Mouse (Mus musculus) CH12.LX (cell line): ENCODE results near the gene Gm20547. TPM values are rescaled to one million over a fixed set of nuclear protein-coding genes. Genes with fewer than 3 reads are reported as not detected.

ENCODE experiments used
- DNase-seq: peaks from one replicate; pipeline ENCODE4 v3.0.0-alpha.2; 2013; ENCODE audit errors: extremely low read depth
- H3K27ac ChIP-seq: 2 replicates; pipeline ENCODE4 v1.5.1; 2012; ENCODE audit warnings: low read depth, mild to moderate bottlenecking, control low read depth, moderate library complexity; ENCODE audit not compliant: insufficient read depth
- H3K27me3 ChIP-seq: replicated peaks from 2 replicates; pipeline ENCODE3; 2012; ENCODE audit warnings: inconsistent platforms
- H3K36me3 ChIP-seq, 2 experiments: replicated peaks in 1 of 2; 2 replicates each; pipeline versions ENCODE3 to v1.6.1; 2012; ENCODE audit warnings: inconsistent platforms in 1 of 2, low read length in 1 of 2, mild to moderate bottlenecking in 1 of 2, mixed read lengths in 1 of 2, moderate library complexity in 1 of 2; ENCODE audit not compliant: control insufficient read depth in 1 of 2, insufficient read depth in 1 of 2
- H3K4me1 ChIP-seq, 2 experiments: 2 replicates each; pipeline ENCODE4 v1.6.1; 2012; ENCODE audit warnings: inconsistent platforms in 1 of 2, moderate library complexity in 1 of 2; ENCODE audit not compliant: insufficient read depth in 2 of 2, control insufficient read depth in 1 of 2
- H3K4me2 ChIP-seq: 2 replicates; pipeline ENCODE4 v1.6.1; 2012; ENCODE audit warnings: low read depth, mild to moderate bottlenecking, control low read depth; ENCODE audit not compliant: poor library complexity, insufficient read depth, severe bottlenecking
- H3K4me3 ChIP-seq, 3 experiments: fragments of 150-350 bp in 1 of 3; sonication (generic) in 1 of 3; replicated peaks in 1 of 3; 2 replicates each; pipeline versions ENCODE3 to v1.5.1; 2011 to 2012; ENCODE audit warnings: low read depth in 2 of 3, low read length in 2 of 3, mild to moderate bottlenecking in 2 of 3, moderate library complexity in 2 of 3, control low read depth in 1 of 3, improper control_type of control experiment in 1 of 3, inconsistent platforms in 1 of 3, mixed read lengths in 1 of 3; ENCODE audit not compliant: poor library complexity in 1 of 3
- H3K79me2 ChIP-seq: replicated peaks from 2 replicates; pipeline ENCODE4 v1.6.1; 2012; ENCODE audit warnings: mild to moderate bottlenecking, moderate library complexity; ENCODE audit not compliant: control insufficient read depth, poor library complexity, insufficient read depth, severe bottlenecking; ENCODE audit errors: extremely low read depth
- H3K9ac ChIP-seq: 2 replicates; pipeline ENCODE4 v1.6.1; 2012; ENCODE audit warnings: low read depth, mild to moderate bottlenecking, control low read depth, moderate library complexity; ENCODE audit not compliant: insufficient read depth
- H3K9me3 ChIP-seq: replicated peaks from 2 replicates; pipeline ENCODE3; 2012; ENCODE audit warnings: low read length, inconsistent platforms, mixed read lengths
- BHLHE40 ChIP-seq: IDR thresholded peaks from 2 replicates; pipeline ENCODE4 v1.6.1; 2011; ENCODE audit warnings: mild to moderate bottlenecking, low read depth, low read length, improper control_type of control experiment
- E2F4 ChIP-seq: IDR thresholded peaks from 2 replicates; pipeline ENCODE4 v1.6.1; 2011; ENCODE audit warnings: low read depth, low read length, improper control_type of control experiment; ENCODE audit not compliant: insufficient replicate concordance
- ELF1 ChIP-seq: IDR thresholded peaks from 2 replicates; pipeline ENCODE4 v1.6.1; 2014; ENCODE audit warnings: low read depth, mild to moderate bottlenecking, inconsistent platforms, low read length, improper control_type of control experiment
- IRF4 ChIP-seq: IDR thresholded peaks from 2 replicates; pipeline ENCODE4 v1.6.1; 2014; ENCODE audit warnings: low read depth, mild to moderate bottlenecking, inconsistent platforms, low read length, improper control_type of control experiment
- JUN ChIP-seq: IDR thresholded peaks from 2 replicates; pipeline ENCODE4 v1.6.1; 2011; ENCODE audit warnings: low read depth, mild to moderate bottlenecking, low read length, improper control_type of control experiment, moderate library complexity; ENCODE audit not compliant: insufficient read depth
- JUND ChIP-seq: conservative IDR thresholded peaks from 2 replicates; pipeline ENCODE4 v1.6.1; 2011; ENCODE audit warnings: low read depth, low read length, improper control_type of control experiment
- MAFK ChIP-seq: IDR thresholded peaks from 2 replicates; pipeline ENCODE4 v1.6.1; 2011; ENCODE audit warnings: low read length, improper control_type of control experiment; ENCODE audit not compliant: insufficient replicate concordance
- MAX ChIP-seq: IDR thresholded peaks from 2 replicates; pipeline ENCODE4 v1.6.1; 2011; ENCODE audit warnings: low read length, improper control_type of control experiment
- MXI1 ChIP-seq: IDR thresholded peaks from 2 replicates; pipeline ENCODE4 v1.6.1; 2011; ENCODE audit warnings: mild to moderate bottlenecking, low read depth, low read length, improper control_type of control experiment
- NRF1 ChIP-seq: IDR thresholded peaks from 2 replicates; pipeline ENCODE4 v1.6.1; 2014; ENCODE audit warnings: low read depth, mild to moderate bottlenecking, inconsistent platforms, low read length, improper control_type of control experiment, moderate library complexity
- POLR2AphosphoS2 ChIP-seq: IDR thresholded peaks from 2 replicates; pipeline ENCODE4 v1.6.1; 2011; ENCODE audit warnings: low read depth, low read length, improper control_type of control experiment
- RCOR1 ChIP-seq: conservative IDR thresholded peaks from 2 replicates; pipeline ENCODE4 v1.6.1; 2012; ENCODE audit warnings: low read depth, mild to moderate bottlenecking, inconsistent platforms, low read length, improper control_type of control experiment
- SIN3A ChIP-seq: IDR thresholded peaks from 2 replicates; pipeline ENCODE4 v1.6.1; 2012; ENCODE audit warnings: low read length, improper control_type of control experiment, inconsistent platforms
- TBP ChIP-seq: conservative IDR thresholded peaks from 2 replicates; pipeline ENCODE4 v1.6.1; 2011; ENCODE audit warnings: low read depth, low read length, improper control_type of control experiment
- TCF12 ChIP-seq: IDR thresholded peaks from 2 replicates; pipeline ENCODE4 v1.6.1; 2014; ENCODE audit warnings: low read depth, mild to moderate bottlenecking, inconsistent platforms, low read length, improper control_type of control experiment
- ZC3H11A ChIP-seq: IDR thresholded peaks from 2 replicates; pipeline ENCODE4 v1.6.1; 2012; ENCODE audit warnings: low read depth, mild to moderate bottlenecking, inconsistent platforms, low read length, improper control_type of control experiment
- dilution Hi-C: fragments of 300-500 bp; cut with MboI; formaldehyde crosslinking; loops from 2 replicates; pipeline ENCODE4 v1.14.3; 2020; ENCODE audit warnings: low sequenced_read_pairs; ENCODE audit not compliant: extremely low pct_unique_long_range_greater_than_20kb, extremely low pct_ligation_motif_present
- in situ Hi-C: fragments of 300-500 bp; cut with MboI; formaldehyde crosslinking; loops from 3 replicates; pipeline ENCODE4 v1.14.3; 2019; ENCODE audit warnings: low sequenced_read_pairs, low pct_ligation_motif_present, low pct_unique_long_range_greater_than_20kb, mixed read lengths
- polyA plus RNA-seq: library from polyadenylated mRNA; unstranded; fragments of >175 nt; gene quantifications from 2 replicates; pipeline ENCODE4 v1.2.1, GENCODE M21; 2012; ENCODE audit warnings: low read depth; ENCODE audit not compliant: insufficient read length
- total RNA-seq, 2 experiments: library from RNA; depleted of rRNA; stranded (reverse); fragments of 300-350 nt in 1 of 2; fragments of >200 nt in 1 of 2; gene quantifications; 2 replicates each; pipeline ENCODE4 v1.2.3; 2012 to 2014

Gene Gm20547
- total and polyA plus RNA-seq, 3 experiments: not detected

- TF ChIP-seq POLR2AphosphoS2: no peak
These were observed 49.4 kb upstream of the Gm20547 start, which contains the start of gene Neu1 (continued) for GRCm38 (mm10) chr17:34931061-34931734.

GRCm38 (mm10) chr17:34928841-34929240, 47.0 kb upstream of the Gm20547 start:
- TF ChIP-seq IRF4: no peak
- TF ChIP-seq POLR2AphosphoS2: no peak
- no peak for TF ChIP-seq BHLHE40
- no peak for TF ChIP-seq NRF1
- TF ChIP-seq, all 38 proteins: peak for 0
- Histone ChIP-seq H3K36me3 (peaks cover 2 to 17% of the 10 kb centered on the region in 2 experiments), H3K27ac (no peak overlapping the region), H3K4me3 (no peak overlapping the region), H3K9ac (no peak overlapping the region), H3K79me2 (no peaks in the 10 kb centered on the region), H3K9me3 (no peaks in the 10 kb centered on the region), H3K27me3 (no peaks in the 10 kb centered on the region), H3K4me2 (no peak overlapping the region), H3K4me1 (peaks cover 12 to 31% of the 10 kb centered on the region in 2 experiments)
- dilution Hi-C loops: no loop called here
- in situ Hi-C loops: no loop called here
- DNase-seq: no peak

- Histone ChIP-seq H3K36me3 (peaks cover 0 to 3% of the 10 kb centered on the region in 2 experiments), H3K4me1 (peaks cover 19 to 32% of the 10 kb centered on the region in 2 experiments), H3K79me2 (no peaks in the 10 kb centered on the region), H3K4me3 (no peak overlapping the region), H3K4me2 (no peak overlapping the region)
- dilution Hi-C loops: no loop called here
- TF ChIP-seq JUN (no peak), TCF12 (no peak), SIN3A (no peak), TBP (no peak), NRF1 (no peak), MAX (no peak), RCOR1 (no peak), E2F4 (no peak), MXI1 (no peak), MAFK (no peak), ELF1 (no peak), IRF4 (no peak), JUND (no peak), ZC3H11A (no peak)
- TF ChIP-seq, all 38 proteins: peak for 0
- Histone ChIP-seq H3K27me3 (no peaks in the 10 kb centered on the region), H3K27ac (no peak overlapping the region), H3K9ac (no peak overlapping the region), H3K9me3 (no peaks in the 10 kb centered on the region)
- in situ Hi-C loops: no loop called here
- DNase-seq: no peak
These were observed 45.6 kb upstream of the Gm20547 start for GRCm38 (mm10) chr17:34927306-34928019.
